Mouse (Mus musculus) testis, adult 2 months (tissue): Measurements from ENCODE around the gene Oaz1.

ENCODE experiments used
- CTCF ChIP-seq: fragments of 200-500 bp; IDR thresholded peaks from 2 replicates; pipeline ENCODE4 v1.5.1; 2012; ENCODE audit warnings: low read depth, mild to moderate bottlenecking, inconsistent platforms, low read length, moderate library complexity; ENCODE audit not compliant: control insufficient read depth, insufficient read depth, insufficient replicate concordance
- POLR2A ChIP-seq: fragments of 200-500 bp; IDR thresholded peaks from 2 replicates; pipeline ENCODE4 v1.6.1; 2012; ENCODE audit warnings: low read depth, mild to moderate bottlenecking, inconsistent platforms, low read length, moderate library complexity; ENCODE audit not compliant: control insufficient read depth

GRCm38 (mm10) chr10:80858350-80858935 lies 32.0 kb downstream of the Oaz1 start:
- TF ChIP-seq POLR2A (no peak), CTCF (no peak)
